Mouse (Mus musculus) heart, embryonic 11.5 days (tissue): ENCODE results near the gene Gm10999. TPM values are rescaled to one million over a fixed set of nuclear protein-coding genes. Genes with fewer than 3 reads are reported as not detected.
"Not testable (repeated sequence)": the region's sequence is repeated elsewhere in the genome, so short reads cannot be mapped to it uniquely, and the experiment has no call there.

Source experiments
- ATAC-seq: fragments of 200-750 bp; cut with Nextera tagmentation; replicated peaks from 2 replicates; pipeline ENCODE4 v1.8.0; 2017; ENCODE audit warnings: moderate library complexity; ENCODE audit not compliant: insufficient number of reproducible peaks, low FRiP score, low TSS enrichment
- H3K27ac ChIP-seq: fragments of 300-500 bp; sonication (generic); 2 replicates; pipeline ENCODE4 v1.5.1; 2014; ENCODE audit warnings: mild to moderate bottlenecking, low read depth, low read length
- H3K27me3 ChIP-seq: fragments of 300-500 bp; sonication (generic); 2 replicates; pipeline ENCODE4 v1.6.1; 2014; ENCODE audit warnings: mild to moderate bottlenecking, low read length, mixed read lengths; ENCODE audit not compliant: control insufficient read depth, insufficient read depth
- H3K36me3 ChIP-seq: fragments of 300-500 bp; sonication (generic); 2 replicates; pipeline ENCODE4 v1.6.1; 2014; ENCODE audit warnings: mild to moderate bottlenecking, low read length, moderate library complexity, mixed read lengths; ENCODE audit not compliant: control insufficient read depth, insufficient read depth
- H3K4me1 ChIP-seq: fragments of 300-500 bp; sonication (generic); 2 replicates; pipeline ENCODE4 v1.6.1; 2014; ENCODE audit warnings: low read length; ENCODE audit not compliant: control insufficient read depth, insufficient read depth
- H3K4me2 ChIP-seq: fragments of 300-500 bp; sonication (generic); 2 replicates; pipeline ENCODE4 v1.6.1; 2014; ENCODE audit warnings: mild to moderate bottlenecking, moderate library complexity
- H3K4me3 ChIP-seq: fragments of 300-500 bp; sonication (generic); 2 replicates; pipeline ENCODE4 v1.5.1; 2014; ENCODE audit warnings: low read depth, low read length
- H3K9ac ChIP-seq: fragments of 300-500 bp; sonication (generic); 2 replicates; pipeline ENCODE4 v1.6.1; 2014; ENCODE audit warnings: mild to moderate bottlenecking, low read depth, low read length, moderate library complexity
- H3K9me3 ChIP-seq: fragments of 300-500 bp; sonication (generic); replicated peaks from 2 replicates; pipeline ENCODE4 v1.6.1; 2016; ENCODE audit warnings: low read length; ENCODE audit not compliant: control insufficient read depth
- WGBS: fragments of 180-500 bp; shearing (Covaris S2); extraction: QIAGEN DNeasy Blood & Tissue Kit; methylation state at CpG from one replicate; pipeline ENCODE4 v1.1.7; 2014; ENCODE audit not compliant: insufficient replicate concordance; 5-methylcytosine and 5-hydroxymethylcytosine counted together
- polyA plus RNA-seq: library from polyadenylated mRNA; unstranded; fragments of >200 nt; fragmentation: Nextera tagmentation; extraction: Ambion mirVana; gene quantifications from 2 replicates; pipeline ENCODE4 v1.2.1, GENCODE M21; 2014

The Gm10999 gene
- polyA plus RNA-seq = not detected in 2 replicates

GRCm38 (mm10) chr8:129131561-129131960 is at the start of gene Gm10999:
Gm10999 (minus strand) TSS chr8:129131661.
- no peak within 1 kb of the TSS for H3K4me2 ChIP-seq
- no peak within 1 kb of the TSS for H3K27ac ChIP-seq
- H3K36me3 ChIP-seq = no peaks in the 10 kb centered on the region
- H3K27me3 ChIP-seq = no peaks in the 10 kb centered on the region
- H3K9ac ChIP-seq = no peak within 1 kb of the TSS
- ATAC-seq = no peak
- H3K4me1 ChIP-seq = no peaks in the 10 kb centered on the region
- 68% methylated on average over 1 of the region's 1 CpGs for WGBS
- no peaks in the 10 kb centered on the region for H3K9me3 ChIP-seq
- no peak within 1 kb of the TSS for H3K4me3 ChIP-seq

GRCm38 (mm10) chr8:129133475-129133874 is 2.0 kb upstream of the Gm10999 start:
- no peak for ATAC-seq
- Histone ChIP-seq H3K9me3 (no peaks in the 10 kb centered on the region), H3K27ac (no peak overlapping the region), H3K4me3 (no peak overlapping the region), H3K9ac (no peak overlapping the region), H3K36me3 (no peaks in the 10 kb centered on the region), H3K27me3 (no peaks in the 10 kb centered on the region), H3K4me1 (no peaks in the 10 kb centered on the region), H3K4me2 (no peak overlapping the region)

- H3K9me3 ChIP-seq, H3K27me3 ChIP-seq, H3K27ac ChIP-seq, H3K4me3 ChIP-seq, H3K4me1 ChIP-seq, H3K9ac ChIP-seq, H3K36me3 ChIP-seq, H3K4me2 ChIP-seq, ATAC-seq: not testable (repeated sequence)
- WGBS = 63% methylated on average over 3 of the region's 3 CpGs
These were observed 15.7 kb downstream of the Gm10999 start for GRCm38 (mm10) chr8:129115761-129116160.

Other genes starting within 250 kb of the Gm10999 start
- not detected in 2 replicates for gene Ccdc7a, start 66.1 kb downstream of the Gm10999 start, polyA plus RNA-seq
- gene Ccdc7b, start 64.5 kb downstream of the Gm10999 start, polyA plus RNA-seq = not detected in 2 replicates
- 18.5 and 18.8 TPM in 2 replicates for gene 2610044O15Rik8, start 102.7 kb upstream of the Gm10999 start, polyA plus RNA-seq